Mouse (Mus musculus): ENCODE results near the gene Crym.

DNA sequence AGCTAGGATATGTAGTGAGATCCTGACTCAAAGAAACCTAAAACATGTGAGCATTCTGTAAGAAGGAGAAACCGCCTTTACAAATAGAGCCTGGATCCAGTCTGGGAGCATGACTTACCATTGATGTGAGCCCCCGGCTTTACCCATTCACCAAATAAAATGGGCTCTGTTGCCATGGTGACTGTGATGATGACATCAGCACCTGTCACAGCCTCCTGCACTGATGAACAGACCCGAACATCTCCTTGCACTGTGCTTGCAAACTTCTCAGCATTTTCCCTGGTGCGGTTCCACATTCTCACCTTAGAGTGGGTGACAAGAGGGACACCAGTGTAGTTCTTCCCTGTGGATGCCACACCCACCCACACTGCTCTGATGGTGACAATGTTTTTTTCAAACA, 6.7 kb downstream of the Crym start:
- TF ChIP-seq GATA1 (IDR thresholded peaks at IDR 0.05; ENCODE audit: borderline replicate concordance, low read length) (no peak), FLI1 (IDR thresholded peaks at IDR 0.05; ENCODE audit: low read length) (no peak)
